Comparison of ENCODE assay signal across 9 mouse cellular contexts in the genomic region with DNA sequence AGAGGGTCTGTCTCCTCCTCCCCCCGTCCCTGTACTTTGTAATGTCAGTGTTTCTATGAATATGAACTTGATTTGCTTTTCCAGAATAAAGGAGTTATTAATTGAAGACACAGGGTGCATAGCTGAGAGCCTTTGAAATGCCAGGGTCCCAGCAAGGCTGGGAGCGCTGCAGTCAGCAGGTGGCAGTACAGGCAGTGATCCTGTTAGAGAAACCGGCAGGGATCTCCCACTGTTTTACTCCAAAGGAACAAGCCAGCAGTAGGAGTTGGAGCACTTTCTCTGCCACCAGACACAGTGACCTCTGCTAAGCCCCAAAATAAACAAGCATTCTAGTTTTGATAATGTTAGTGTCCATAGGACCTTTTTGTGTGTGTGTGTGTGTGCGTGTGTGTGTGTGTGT. TPM values are rescaled to one million over a fixed set of nuclear protein-coding genes. Genes with fewer than 3 reads are reported as not detected.
A peak's percentile ranks its signal among the peaks of the same experiment; 100 is the strongest.
DNase-seq lines count a peak whose midpoint lies in the region; ATAC-seq and TF ChIP-seq lines count a peak whose summit lies in the region.
"Had no signal": no experiment of that assay in that cellular context is flagged by ENCODE, and none has a peak within 500 bp of the region (broad histone marks: within the 10 kb centered on the region; RNA-seq: fewer than 3 reads in every experiment).

No protein-coding gene starts in this region.

- peaks cover 28% of the 10 kb centered on the region for H3K36me3 ChIP-seq in intestine, postnatal 0 days (ENCODE audit: control insufficient read depth, insufficient read depth)
- peaks cover 9% of the 10 kb centered on the region for H3K36me3 ChIP-seq in intestine, embryonic 16.5 days (ENCODE audit: control insufficient read depth, insufficient read depth, low read length)

- H3K27ac ChIP-seq in intestine, postnatal 0 days (ENCODE audit: low read depth, low read length), result no peak overlapping the region
- H3K27ac ChIP-seq in intestine, embryonic 16.5 days (ENCODE audit: low read length), result no peak overlapping the region

- no peaks in the 10 kb centered on the region for H3K4me1 ChIP-seq in intestine, postnatal 0 days (replicated peaks; ENCODE audit: control insufficient read depth, insufficient read depth, low read length)
- H3K4me1 ChIP-seq in intestine, embryonic 16.5 days (ENCODE audit: control insufficient read depth, insufficient read depth, low read length), result no peaks in the 10 kb centered on the region

- TF ChIP-seq CTCF in intestine, postnatal 0 days (IDR thresholded peaks at IDR 0.05; ENCODE audit: low read depth), result peak; percentile 79

- no peak overlapping the region for H3K4me2 ChIP-seq in intestine, postnatal 0 days (replicated peaks; ENCODE audit: low read depth)
- H3K4me2 ChIP-seq in intestine, embryonic 16.5 days (ENCODE audit: low read depth, low read length), result no peak overlapping the region

- H3K9me3 ChIP-seq in intestine, postnatal 0 days (ENCODE audit: control insufficient read depth), result no peaks in the 10 kb centered on the region
- H3K9me3 ChIP-seq in intestine, embryonic 16.5 days (ENCODE audit: control insufficient read depth, low read length), result no peaks in the 10 kb centered on the region

- H3K9ac ChIP-seq in intestine, postnatal 0 days (ENCODE audit: low read depth, low read length), result no peak overlapping the region
- H3K9ac ChIP-seq in intestine, embryonic 16.5 days (ENCODE audit: low read depth, low read length), result no peak overlapping the region

- 53% methylated on average over 4 of the region's 4 CpGs for WGBS in intestine, postnatal 0 days
- WGBS in intestine, embryonic 16.5 days, result 48% methylated on average over 4 of the region's 4 CpGs

- no peak for ATAC-seq in intestine, postnatal 0 days
- ATAC-seq in intestine, embryonic 16.5 days, result no peak

- H3K4me3 ChIP-seq in intestine, postnatal 0 days (ENCODE audit: low read depth, low read length), result no peak overlapping the region
- no peak overlapping the region for H3K4me3 ChIP-seq in intestine, embryonic 16.5 days (ENCODE audit: low read length)
- H3K4me3 ChIP-seq: megakaryocyte, embryonic 14.5 days had no signal

- peak; percentile 50 for DNase-seq in right cerebral cortex, postnatal 14 days
- no peak for DNase-seq in right cerebral cortex, adult 18-20 months
- peak; percentile 57 for DNase-seq in brain, adult 2 months (ENCODE audit: low read depth, low spot score)
- peak; percentile 62 for DNase-seq in retina, embryonic 14.5 days (ENCODE audit: low spot score)
- DNase-seq in urinary bladder, postnatal 4 days (ENCODE audit: low spot score in 2 of 2), result no peak
- DNase-seq in urinary bladder, adult 2 months (ENCODE audit: low spot score), result no peak

- no peaks in the 10 kb centered on the region for H3K27me3 ChIP-seq in intestine, postnatal 0 days (replicated peaks; ENCODE audit: control insufficient read depth, insufficient read depth, low read length)
- no peaks in the 10 kb centered on the region for H3K27me3 ChIP-seq in intestine, embryonic 16.5 days (replicated peaks; ENCODE audit: control insufficient read depth, insufficient read depth, low read length)

RNA-seq across cellular contexts. Expression of gene Rab42, which starts 10.2 kb away (rescaled TPM):
- 48.2 and 48.3 TPM in 2 replicates for polyA plus RNA-seq in intestine, postnatal 0 days (2015; fragmentation: Nextera tagmentation; extraction: Ambion mirVana)
- polyA plus RNA-seq in intestine, embryonic 16.5 days (2015; fragmentation: Nextera tagmentation; extraction: Ambion mirVana), result 5.3 and 7.8 TPM in 2 replicates
- 2.3 and 3.6 TPM in 2 replicates for polyA plus RNA-seq in urinary bladder, adult 2 months (2012; rRNA removed)

RNA-seq across cellular contexts. Expression of gene Taf12, which starts 18.8 kb away (rescaled TPM):
- polyA plus RNA-seq in intestine, postnatal 0 days (2015; fragmentation: Nextera tagmentation; extraction: Ambion mirVana), result 43.2 and 47.5 TPM in 2 replicates
- polyA plus RNA-seq in intestine, embryonic 16.5 days (2015; fragmentation: Nextera tagmentation; extraction: Ambion mirVana), result 39.8 and 41.1 TPM in 2 replicates
- 19.4 and 23.4 TPM in 2 replicates for polyA plus RNA-seq in urinary bladder, adult 2 months (2012; rRNA removed)

RNA-seq across cellular contexts. Expression of gene Gmeb1, which starts 31.6 kb away (rescaled TPM):
- polyA plus RNA-seq in intestine, postnatal 0 days (2015; fragmentation: Nextera tagmentation; extraction: Ambion mirVana), result 8.9 and 9.6 TPM in 2 replicates
- polyA plus RNA-seq in intestine, embryonic 16.5 days (2015; fragmentation: Nextera tagmentation; extraction: Ambion mirVana), result 25.9 and 30.2 TPM in 2 replicates
- polyA plus RNA-seq in urinary bladder, adult 2 months (2012; rRNA removed), result 9.7 and 12.1 TPM in 2 replicates

RNA-seq across cellular contexts. Expression of gene Trnau1ap, which starts 36.4 kb away (rescaled TPM):
- polyA plus RNA-seq in intestine, postnatal 0 days (2015; fragmentation: Nextera tagmentation; extraction: Ambion mirVana), result 80.1 and 84.1 TPM in 2 replicates
- 79.6 and 81.1 TPM in 2 replicates for polyA plus RNA-seq in intestine, embryonic 16.5 days (2015; fragmentation: Nextera tagmentation; extraction: Ambion mirVana)
- 12.3 and 22.9 TPM in 2 replicates for polyA plus RNA-seq in urinary bladder, adult 2 months (2012; rRNA removed)

Comparison
In these comparisons a context has a peak if more than half of its experiments do, and no peak if none do; other contexts are left out.
1. DNase-seq: peak in right cerebral cortex, postnatal 14 days (single experiment), brain, adult 2 months (single experiment) and retina, embryonic 14.5 days (single experiment); none in right cerebral cortex, adult 18-20 months (single experiment), urinary bladder, postnatal 4 days (0 of 2) and urinary bladder, adult 2 months (single experiment).